Mouse (Mus musculus): ENCODE measurements around the gene Lrrc10. TPM values are rescaled to one million over a fixed set of nuclear protein-coding genes. Genes with fewer than 3 reads are reported as not detected.

Lrrc10 gene
- not detected in 2 replicates for polyA plus RNA-seq (2012; rRNA removed)

DNA sequence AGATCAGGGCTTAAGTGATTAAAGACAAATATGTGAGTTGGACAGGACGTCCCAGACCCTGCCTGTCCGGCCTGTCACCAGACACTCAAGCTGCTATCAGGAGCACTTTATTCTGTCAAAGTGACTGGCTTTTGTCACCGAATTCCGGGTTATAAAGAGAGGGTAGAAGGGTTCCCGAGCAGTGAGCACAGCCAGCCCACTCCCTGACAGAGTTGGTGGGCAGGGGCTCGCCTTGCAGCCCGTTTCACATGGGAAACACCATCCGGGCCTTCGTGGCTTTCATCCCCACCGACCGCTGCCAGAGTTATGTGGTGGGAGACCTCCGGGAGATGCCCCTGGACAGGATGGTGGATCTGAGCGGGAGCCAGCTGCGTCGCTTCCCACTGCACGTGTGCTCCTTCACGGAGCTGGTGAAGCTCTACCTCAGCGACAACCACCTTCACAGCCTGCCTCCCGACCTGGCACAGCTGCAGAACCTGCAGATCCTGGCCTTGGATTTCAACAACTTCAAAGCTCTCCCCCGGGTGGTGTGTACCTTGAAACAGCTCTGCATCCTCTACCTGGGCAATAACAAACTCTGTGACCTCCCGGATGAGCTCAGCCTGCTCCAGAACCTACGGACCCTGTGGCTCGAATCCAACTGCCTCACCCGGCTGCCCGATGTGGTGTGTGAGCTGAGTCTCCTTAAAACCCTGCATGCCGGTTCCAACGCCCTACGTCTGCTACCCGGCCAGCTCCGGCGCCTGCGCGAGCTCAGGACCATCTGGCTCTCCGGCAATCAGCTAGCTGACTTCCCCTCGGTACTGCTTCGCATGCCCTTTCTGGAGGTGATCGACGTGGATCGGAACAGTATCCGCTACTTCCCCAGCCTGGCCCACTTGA is at the start of gene Lrrc10:
Gene Lrrc10 (plus strand): TSS at position 167 of the 882 bp plus-strand sequence.

DNA sequence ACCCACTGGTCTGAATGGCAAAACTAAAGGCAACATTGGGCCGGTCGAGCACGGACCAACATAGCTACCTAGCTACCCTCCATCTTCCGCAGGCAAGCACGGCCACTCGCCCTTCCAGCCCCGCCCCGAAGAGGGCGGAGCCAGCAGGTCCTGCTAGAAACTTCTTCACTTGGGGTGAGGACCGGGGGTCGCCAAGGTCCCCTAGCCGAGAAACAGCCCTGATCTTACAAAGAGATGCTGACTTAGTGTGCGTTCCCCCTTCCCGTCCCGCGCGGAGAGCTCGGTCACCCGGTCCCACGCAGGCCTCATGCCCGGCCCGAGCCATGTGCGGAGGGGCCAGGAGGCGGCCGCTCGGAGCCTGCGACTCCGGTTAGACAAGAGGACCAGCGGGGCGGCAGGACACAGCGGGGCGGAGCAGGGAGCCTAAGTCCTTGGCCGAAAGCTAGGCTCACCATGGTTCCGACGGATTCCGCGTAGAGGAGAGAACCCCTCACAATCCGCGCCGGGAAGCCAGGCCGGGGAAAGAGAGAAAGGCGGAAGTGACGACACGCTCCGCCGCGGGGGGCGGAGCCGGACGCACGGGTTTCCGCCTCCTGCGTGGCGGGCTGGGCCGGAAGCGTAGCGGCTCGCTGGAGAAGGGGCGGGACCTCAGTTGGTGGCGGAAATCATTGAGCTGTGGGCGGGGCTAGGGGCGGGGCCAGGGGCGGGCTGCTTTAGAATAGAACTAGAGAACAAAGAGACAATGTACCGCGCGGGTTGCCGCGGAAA is 18.3 kb downstream of the Lrrc10 start, which contains the start of gene Cct2:
Gene Cct2 (minus strand): TSS at position 561 of the 768 bp plus-strand sequence.

Other genes starting within 250 kb of the Lrrc10 start
- not detected in 2 replicates for gene Myrfl, start 148.4 kb upstream of the Lrrc10 start, polyA plus RNA-seq (2012; rRNA removed)
- 32.4 and 58.0 TPM in 2 replicates for gene Rab3ip, start 94.6 kb upstream of the Lrrc10 start, polyA plus RNA-seq (2012; rRNA removed)
- not detected in 2 replicates for gene Gm10271, start 72.7 kb upstream of the Lrrc10 start, polyA plus RNA-seq (2012; rRNA removed)
- 0.06 and 0.08 TPM in 2 replicates for gene Best3, start 59.0 kb upstream of the Lrrc10 start, polyA plus RNA-seq (2012; rRNA removed)
- gene Cct2, start 18.5 kb downstream of the Lrrc10 start, polyA plus RNA-seq (2012; rRNA removed), result 9.3 and 12.3 TPM in 2 replicates
- 1.7 and 2.3 TPM in 2 replicates for gene Frs2, start 103.2 kb downstream of the Lrrc10 start, polyA plus RNA-seq (2012; rRNA removed)
- 10.9 and 14.0 TPM in 2 replicates for gene Yeats4, start 179.2 kb downstream of the Lrrc10 start, polyA plus RNA-seq (2012; rRNA removed)
- gene 9530003J23Rik, start 193.4 kb downstream of the Lrrc10 start, polyA plus RNA-seq (2012; rRNA removed), result not detected in 2 replicates
- gene Lyz2, start 237.0 kb downstream of the Lrrc10 start, polyA plus RNA-seq (2012; rRNA removed), result 28.1 and 30.6 TPM in 2 replicates
- gene Lyz1, start 247.5 kb downstream of the Lrrc10 start, polyA plus RNA-seq (2012; rRNA removed), result 0.96 and 1.4 TPM in 2 replicates